Mouse (Mus musculus) gastrocnemius, adult 2 months (tissue): ENCODE data around the gene Fosl1. TPM values are rescaled to one million over a fixed set of nuclear protein-coding genes. Genes with fewer than 3 reads are reported as not detected.
A peak's percentile ranks its signal among the peaks of the same experiment; 100 is the strongest.

ENCODE experiments used
- DNase-seq: peaks from one replicate; pipeline ENCODE4 v3.0.0; 2022
- H3K27ac ChIP-seq: fragments of 200-600 bp; 2 replicates; pipeline ENCODE4 v1.8.1; 2022; ENCODE audit warnings: mild to moderate bottlenecking
- H3K4me3 ChIP-seq: fragments of 200-600 bp; 2 replicates; pipeline ENCODE4 v1.8.1; 2022; ENCODE audit warnings: mild to moderate bottlenecking, moderate library complexity
- CTCF ChIP-seq: fragments of 200-600 bp; IDR thresholded peaks from 2 replicates; pipeline ENCODE4 v1.8.1; 2022; ENCODE audit warnings: antibody characterized with exemption, mild to moderate bottlenecking, moderate library complexity
- intact Hi-C: fragments of 180-260 bp; cut with DNase I; formaldehyde crosslinking; loops from one replicate; pipeline ENCODE4 v1.15.1; 2025
- total RNA-seq, 2 experiments: library from RNA; stranded (reverse); gene quantifications; 2 replicates each; pipeline ENCODE4 v1.2.3; 2021

Gene Fosl1
- total RNA-seq, 2 experiments from 2014 or later = not detected

DNA sequence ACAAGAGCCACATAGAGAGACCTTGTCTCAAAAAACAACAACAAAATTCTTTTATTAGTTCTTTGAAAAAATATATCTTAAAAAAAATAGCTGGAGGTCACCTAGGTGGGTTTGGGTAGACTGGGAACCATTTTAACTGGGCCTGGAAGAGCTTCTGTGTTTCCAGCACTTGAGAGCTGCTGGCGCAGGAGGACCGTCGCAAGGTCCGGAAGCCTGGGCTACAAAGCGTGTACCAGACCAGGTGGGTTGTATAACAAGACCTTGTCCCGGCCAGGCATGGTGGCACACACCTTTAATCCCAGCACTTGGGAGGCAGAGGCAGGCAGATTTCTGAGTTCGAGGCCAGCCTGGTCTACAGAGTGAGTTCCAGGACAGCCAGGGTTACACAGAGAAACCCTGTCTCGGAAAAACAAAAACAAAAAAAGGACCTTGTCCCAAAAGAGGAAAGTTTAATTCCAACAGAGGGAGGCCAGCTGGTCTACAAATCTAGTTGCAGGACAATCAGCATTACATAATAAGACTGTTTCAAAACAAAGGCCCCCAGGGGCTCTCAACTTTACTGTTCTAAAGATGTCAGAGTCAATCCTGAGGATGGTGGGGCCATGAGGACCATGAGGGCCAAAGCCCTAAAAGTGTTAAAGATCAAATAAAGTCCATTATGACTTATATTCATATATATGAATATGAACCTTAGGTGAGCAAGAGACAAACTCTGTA lies 28.4 kb upstream of the Fosl1 start:
- intact Hi-C loops = no loop called here
- Histone ChIP-seq H3K4me3 (peak overlapping the region; percentile 99; the same call in 1 of the 2 replicates), H3K27ac (peak overlapping the region; percentile 97)
- no peak for TF ChIP-seq CTCF
- no peak for DNase-seq

DNA sequence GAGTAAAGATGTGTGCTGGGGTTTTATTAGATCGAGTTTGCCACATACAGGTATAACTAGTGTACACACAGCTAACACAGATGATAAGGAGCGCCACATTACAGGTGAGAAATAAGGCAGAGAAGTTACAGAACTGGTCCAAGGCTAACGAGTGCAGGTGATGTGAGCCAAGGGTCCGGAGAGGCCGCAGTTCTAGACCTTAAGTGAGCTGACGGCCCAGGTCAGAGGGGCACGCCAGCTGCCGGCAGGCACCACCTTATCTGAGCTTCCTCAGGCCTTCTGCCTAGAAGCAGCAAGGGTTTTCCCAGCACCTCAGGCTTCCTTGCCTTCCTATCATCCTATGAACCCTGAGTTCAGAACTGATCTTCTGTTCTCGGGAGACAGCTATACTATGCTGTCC lies 27.7 kb upstream of the Fosl1 start:
- intact Hi-C loops = no loop called here
- peak overlapping the region; percentile 99 for H3K4me3 ChIP-seq
- H3K27ac ChIP-seq = peak overlapping the region; percentile 97
- TF ChIP-seq CTCF = no peak
- no peak for DNase-seq

DNA sequence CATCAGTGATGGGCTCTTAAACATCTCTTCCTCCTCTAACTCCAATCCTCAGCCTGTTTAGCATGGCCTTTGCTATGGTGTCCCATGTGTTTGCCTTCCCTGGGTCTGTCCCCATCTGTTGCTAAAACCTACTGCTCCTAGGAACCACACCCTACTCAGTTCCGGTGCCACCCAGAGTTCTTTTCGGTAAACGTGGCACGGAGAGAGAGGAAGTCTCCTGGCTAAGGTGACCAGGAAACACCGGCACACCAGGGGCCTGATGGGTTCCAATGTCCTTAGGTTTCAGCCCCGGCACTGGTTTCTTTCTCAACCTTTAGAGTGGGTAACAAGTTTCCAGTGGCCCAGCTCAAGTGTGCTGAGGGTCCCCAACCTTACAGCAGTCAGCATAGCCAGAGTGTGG lies 26.8 kb upstream of the Fosl1 start:
- no peak for DNase-seq
- peak overlapping the region; percentile 97 for H3K27ac ChIP-seq
- intact Hi-C loops = no loop called here
- TF ChIP-seq CTCF = no peak
- peak overlapping the region; percentile 99 for H3K4me3 ChIP-seq

DNA sequence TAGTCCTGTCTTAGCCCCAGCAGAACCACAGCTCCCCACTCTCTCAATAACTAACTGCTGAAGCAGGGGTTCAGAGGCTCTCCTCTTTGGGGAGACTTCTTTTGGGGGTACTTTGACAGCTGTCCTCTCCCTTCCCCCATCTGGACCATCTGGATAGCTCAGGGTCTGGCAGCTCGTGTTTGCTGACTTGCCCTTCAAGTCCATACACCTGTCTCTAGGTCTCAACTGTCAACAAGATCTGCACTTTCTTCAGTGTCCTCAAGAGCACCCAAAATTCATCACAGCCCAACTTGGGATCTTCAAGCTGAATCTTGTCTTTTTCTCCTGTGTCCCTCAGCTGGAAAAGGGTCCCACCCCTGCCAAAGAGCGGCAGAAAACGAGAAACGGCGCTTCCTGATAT lies 25.6 kb upstream of the Fosl1 start:
- Histone ChIP-seq H3K27ac (peak overlapping the region; percentile 97), H3K4me3 (peak overlapping the region; percentile 99)
- TF ChIP-seq CTCF = no peak
- intact Hi-C loops = no loop called here
- peak; percentile 60 for DNase-seq

DNA sequence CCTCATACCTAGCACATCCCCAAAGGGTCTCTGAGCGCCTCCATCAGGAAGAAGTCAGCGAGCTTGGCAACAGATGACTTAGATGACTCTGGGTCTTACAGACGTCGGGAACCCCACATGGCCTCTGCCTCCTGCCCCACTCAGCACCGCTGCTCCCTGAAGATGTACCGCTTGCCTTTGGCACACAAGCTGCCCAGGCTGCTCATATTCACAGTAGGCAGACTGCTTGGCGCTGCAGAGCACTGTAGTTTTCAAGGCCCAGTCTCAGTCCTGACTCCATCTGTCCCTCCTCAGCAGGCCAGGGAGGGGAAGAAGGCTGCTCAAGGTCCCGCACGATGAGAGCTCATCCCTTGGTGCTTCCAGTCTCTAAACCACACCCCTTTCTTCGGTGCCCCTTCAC lies 25.1 kb upstream of the Fosl1 start:
- peak overlapping the region; percentile 99 for H3K4me3 ChIP-seq
- peak overlapping the region; percentile 97 for H3K27ac ChIP-seq
- TF ChIP-seq CTCF = no peak
- intact Hi-C loops = no loop called here
- peak; percentile 68 for DNase-seq

DNA sequence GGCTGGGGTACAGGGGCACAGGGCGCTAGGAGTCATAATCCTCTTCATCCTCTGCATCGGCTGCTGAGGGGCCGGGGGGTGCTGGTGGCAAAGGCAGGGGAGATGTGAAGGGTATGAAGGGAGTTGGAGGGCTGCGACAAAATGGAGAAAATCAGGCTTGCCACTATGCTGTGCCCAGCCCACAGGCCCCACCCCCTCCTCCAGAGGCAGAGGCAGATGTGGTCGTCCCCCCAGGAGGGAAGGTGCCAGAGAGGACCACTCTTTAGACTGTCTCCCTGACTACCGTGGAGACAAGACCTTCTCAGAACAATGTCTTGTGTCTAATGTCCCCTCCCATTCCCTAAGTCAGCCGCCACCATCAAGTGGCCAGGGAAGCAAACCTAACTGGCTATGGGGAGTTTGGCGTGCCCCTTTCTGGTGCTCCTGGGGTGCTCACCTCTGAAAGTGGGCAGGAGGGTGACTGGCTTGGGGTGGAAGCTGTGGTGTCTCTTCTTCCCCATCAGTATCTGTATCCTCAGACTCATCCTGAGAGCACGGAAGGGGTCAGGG lies 24.4 kb upstream of the Fosl1 start:
- no peak for TF ChIP-seq CTCF
- intact Hi-C loops = no loop called here

DNA sequence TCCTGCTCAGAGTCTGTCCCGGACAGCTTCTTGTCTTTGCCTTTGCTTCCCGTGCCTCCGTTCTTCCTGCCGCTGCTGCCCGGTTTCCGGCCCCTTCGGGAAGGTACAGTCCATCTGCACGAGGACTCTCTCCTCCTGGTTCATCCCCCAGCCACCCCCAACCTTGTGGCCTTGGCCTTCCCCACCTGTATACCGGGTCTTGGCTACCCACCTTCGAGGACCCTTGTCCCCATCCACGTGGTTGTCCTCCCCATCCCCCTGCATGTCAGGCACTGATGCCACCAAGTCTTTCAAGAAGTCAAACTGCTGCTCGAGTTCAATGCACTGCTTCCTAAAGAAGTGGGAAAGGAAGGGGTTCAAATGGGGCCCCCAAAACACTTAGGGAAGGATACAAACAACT lies 23.8 kb upstream of the Fosl1 start:
- intact Hi-C loops = no loop called here
- Histone ChIP-seq H3K27ac (peak overlapping the region; percentile 97), H3K4me3 (peak overlapping the region; percentile 99)
- DNase-seq = peak; percentile 45
- TF ChIP-seq CTCF = no peak

More for the DNA sequence above, 24.4 kb upstream of the Fosl1 start:
- peak overlapping the region; percentile 99 for H3K4me3 ChIP-seq
- DNase-seq = no peak
- H3K27ac ChIP-seq = peak overlapping the region; percentile 97

DNA sequence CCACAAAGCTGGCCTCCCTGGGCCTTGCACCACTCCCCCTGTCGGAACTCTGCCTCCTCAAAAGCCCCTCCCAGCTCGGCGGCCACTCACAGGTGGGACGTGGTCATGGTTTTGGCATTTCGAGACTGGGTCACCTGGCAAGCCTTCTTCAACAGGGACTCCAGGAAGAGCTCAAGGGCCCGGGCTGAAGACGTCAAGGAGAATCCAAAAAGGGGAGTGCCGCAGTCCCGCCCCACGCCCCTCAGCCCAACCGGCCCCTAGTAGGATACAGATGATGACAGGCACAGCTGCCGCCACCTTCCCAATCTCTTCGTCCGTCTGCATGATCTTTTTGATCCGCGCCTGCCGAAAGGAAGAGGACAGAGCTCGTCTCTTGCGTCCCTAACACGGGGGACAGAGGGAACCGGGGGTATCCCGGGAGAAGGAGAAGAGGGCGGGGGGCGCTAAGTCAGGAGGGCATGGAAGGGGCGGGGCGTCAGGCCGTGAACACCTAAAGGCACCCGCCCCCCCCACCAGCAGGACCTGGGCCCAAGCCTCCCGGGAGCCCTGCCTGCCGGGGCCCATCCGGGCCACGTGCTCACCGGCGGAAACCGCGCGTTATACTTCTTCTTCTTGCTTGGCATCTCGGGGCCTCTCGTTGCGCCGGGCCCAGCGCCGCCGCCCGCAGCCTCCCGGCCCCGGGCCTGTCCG lies 23.1 kb upstream of the Fosl1 start:
- TF ChIP-seq CTCF = peak; percentile 19; the same call in 1 of the 2 replicates
- Histone ChIP-seq H3K4me3 (peak overlapping the region; percentile 99), H3K27ac (peak overlapping the region; percentile 97)
- intact Hi-C loops = loop anchor here (2.0 kb wide), 2 partner anchors 15 to 65 kb away; partner anchors contain the start of gene Mus81
- DNase-seq = peak; percentile 88

DNA sequence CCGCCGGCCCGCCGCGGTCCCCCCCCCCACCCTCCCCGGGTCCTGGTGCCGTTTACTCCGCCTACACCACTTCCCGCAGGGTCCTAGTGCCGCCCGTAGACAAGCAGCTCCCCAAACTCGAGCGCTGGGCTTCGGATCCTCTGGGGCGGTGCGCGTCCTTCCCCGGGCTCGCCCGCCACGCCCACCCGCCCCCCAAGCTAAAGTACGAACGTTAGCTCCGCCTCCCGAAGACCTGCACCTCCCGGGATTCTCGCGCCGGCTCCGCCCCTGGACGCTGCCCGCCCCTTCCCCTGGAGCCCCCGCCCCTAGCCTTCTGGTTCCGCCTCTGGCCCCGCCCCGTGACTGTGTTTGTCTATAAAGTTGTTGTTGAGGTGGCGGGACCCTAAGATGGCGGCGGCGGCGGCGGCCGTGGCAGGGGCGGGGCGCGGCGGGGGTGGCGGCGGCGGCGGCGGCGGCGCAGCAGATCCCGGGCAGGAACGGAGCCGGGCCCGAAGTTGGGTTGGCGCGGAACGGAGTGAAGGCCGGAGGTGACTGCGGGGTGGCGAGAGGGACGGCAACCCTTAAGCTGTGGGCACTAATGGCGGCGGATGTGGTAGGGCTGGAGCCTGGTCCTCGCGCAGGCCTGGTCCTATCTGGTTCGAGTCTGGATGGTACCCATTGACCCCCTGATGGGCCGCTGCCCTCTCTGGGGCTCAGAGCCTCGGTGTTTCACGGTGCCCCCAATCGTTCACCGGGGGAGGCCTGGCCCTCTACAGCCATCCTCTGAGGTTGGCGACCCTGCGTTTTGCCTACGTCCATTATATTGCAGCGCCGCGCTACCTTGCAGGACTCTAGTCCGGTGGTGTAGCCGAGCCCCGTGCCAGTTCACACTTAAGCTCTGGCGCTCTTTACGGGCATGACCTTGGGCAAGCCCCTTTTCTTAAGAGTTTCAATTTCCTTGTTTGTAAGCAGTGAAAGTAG lies 22.3 kb upstream of the Fosl1 start, which contains the start of the genes Drap1 and AI837181:
TSS of gene Drap1 (minus strand) at position 198 of the 960 bp plus-strand sequence.
TSS of gene AI837181 (plus strand) at position 363 of the 960 bp plus-strand sequence.
- TF ChIP-seq CTCF = no peak
- DNase-seq = peak; percentile 98
- Histone ChIP-seq H3K4me3 (peak within 1 kb of the TSS; percentile 99), H3K27ac (peak within 1 kb of the TSS; percentile 98)
- intact Hi-C loops = loop anchor here (2.0 kb wide), 2 partner anchors 16 to 64 kb away; partner anchors contain the start of gene Mus81

DNA sequence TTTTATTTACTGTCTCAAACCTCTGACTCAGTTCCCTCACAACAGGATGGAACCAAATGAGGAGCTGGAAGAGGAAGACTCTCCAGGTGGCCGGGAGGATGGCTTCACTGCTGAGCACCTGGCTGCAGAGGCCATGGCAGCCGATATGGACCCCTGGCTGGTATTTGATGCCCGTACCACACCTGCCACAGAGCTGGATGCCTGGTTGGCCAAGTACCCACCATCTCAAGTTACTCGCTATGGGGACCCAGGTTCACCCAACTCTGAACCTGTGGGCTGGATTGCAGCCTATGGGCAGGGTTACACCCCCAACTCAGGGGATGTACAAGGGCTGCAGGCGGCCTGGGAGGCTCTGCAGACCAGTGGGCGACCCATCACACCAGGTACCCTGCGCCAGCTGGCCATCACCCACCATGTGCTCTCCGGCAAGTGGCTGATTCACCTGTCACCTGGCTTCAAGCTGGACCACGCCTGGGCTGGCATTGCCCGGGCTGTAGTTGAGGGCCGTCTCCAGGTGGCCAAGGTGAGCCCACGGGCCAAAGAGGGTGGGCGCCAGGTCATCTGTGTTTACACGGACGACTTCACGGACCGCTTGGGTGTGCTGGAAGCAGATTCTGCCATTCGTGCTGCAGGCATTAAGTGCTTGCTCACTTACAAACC lies 21.3 kb upstream of the Fosl1 start:
- intact Hi-C loops = loop anchor here (2.0 kb wide), 2 partner anchors 17 to 63 kb away; partner anchors contain the start of gene Mus81
- DNase-seq = peak; percentile 51
- TF ChIP-seq CTCF = no peak
- H3K4me3 ChIP-seq = peak overlapping the region; percentile 99
- peak overlapping the region; percentile 98 for H3K27ac ChIP-seq

DNA sequence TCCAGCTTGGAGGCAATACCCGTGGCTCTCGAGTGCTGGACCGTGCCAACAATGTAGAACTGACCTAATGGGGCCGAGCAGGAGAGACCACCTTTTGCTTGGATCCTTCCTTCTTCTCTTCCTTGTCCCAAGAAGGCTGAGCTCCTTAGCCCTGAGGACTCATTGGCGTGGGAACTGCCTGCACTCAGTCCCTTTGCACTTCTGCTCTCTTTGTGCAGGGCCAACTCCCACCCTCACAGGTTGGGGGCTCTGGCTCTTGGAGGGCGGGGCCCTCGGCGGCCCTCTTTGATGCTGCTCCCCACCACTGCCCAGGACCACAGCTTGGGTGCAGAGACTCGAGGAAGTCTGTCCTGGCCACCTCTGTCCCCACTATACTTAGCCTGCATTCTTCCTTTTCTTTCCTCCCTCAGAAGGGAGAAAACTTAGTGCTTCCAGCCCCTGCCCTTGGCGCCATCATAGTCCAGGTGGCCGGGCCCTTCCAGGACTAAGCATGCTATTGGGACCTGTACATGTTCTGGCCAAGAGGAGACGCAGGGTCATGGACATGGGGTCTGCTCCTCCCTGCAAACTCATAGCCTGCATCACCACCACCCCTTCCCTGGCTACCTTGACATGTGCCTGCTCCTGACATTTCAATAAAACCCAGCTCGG lies 20.6 kb upstream of the Fosl1 start:
- intact Hi-C loops = no loop called here
- H3K4me3 ChIP-seq = peak overlapping the region; percentile 99
- TF ChIP-seq CTCF = no peak

More for the DNA sequence above, 20.6 kb upstream of the Fosl1 start:
- no peak for DNase-seq
- peak overlapping the region; percentile 98 for H3K27ac ChIP-seq
